Mouse (Mus musculus) splenic B cell, adult 2 months (primary cell): ENCODE data around the gene Tnn.

Experiments used
- DNase-seq: peaks from one replicate; pipeline ENCODE4 v3.0.0-alpha.2; 2011; ENCODE audit warnings: low read depth, low spot score
- H3K27me3 ChIP-seq: 2 replicates; pipeline ENCODE4 v1.6.1; 2012; ENCODE audit warnings: mild to moderate bottlenecking, low read length, moderate library complexity, mixed read lengths; ENCODE audit not compliant: control insufficient read depth, poor library complexity, insufficient read depth, severe bottlenecking
- H3K36me3 ChIP-seq: 2 replicates; pipeline ENCODE4 v1.6.1; 2012; ENCODE audit warnings: mild to moderate bottlenecking, low read length, moderate library complexity, mixed read lengths; ENCODE audit not compliant: control insufficient read depth, poor library complexity, insufficient read depth, severe bottlenecking

Gene Tnn

GRCm38 (mm10) chr1:160123957-160124356, 29.4 kb downstream of the Tnn start:
- Histone ChIP-seq H3K27me3 (no peaks in the 10 kb centered on the region), H3K36me3 (no peaks in the 10 kb centered on the region)
- no peak for DNase-seq

- no peaks in the 10 kb centered on the region for H3K27me3 ChIP-seq
- DNase-seq = no peak
- H3K36me3 ChIP-seq = no peaks in the 10 kb centered on the region
These were observed 44.8 kb downstream of the Tnn start for GRCm38 (mm10) chr1:160108604-160109003.

GRCm38 (mm10) chr1:160105426-160105825, 48.0 kb downstream of the Tnn start:
- no peaks in the 10 kb centered on the region for H3K36me3 ChIP-seq
- no peaks in the 10 kb centered on the region for H3K27me3 ChIP-seq
- DNase-seq = no peak

- Histone ChIP-seq H3K36me3 (no peaks in the 10 kb centered on the region), H3K27me3 (no peaks in the 10 kb centered on the region)
- DNase-seq = no peak
These were observed 52.4 kb downstream of the Tnn start for GRCm38 (mm10) chr1:160100996-160101395.

GRCm38 (mm10) chr1:160099659-160100302, 53.6 kb downstream of the Tnn start:
- DNase-seq = no peak
- no peaks in the 10 kb centered on the region for H3K27me3 ChIP-seq
- H3K36me3 ChIP-seq = no peaks in the 10 kb centered on the region

GRCm38 (mm10) chr1:160086651-160087050, 66.7 kb downstream of the Tnn start:
- Histone ChIP-seq H3K36me3 (no peaks in the 10 kb centered on the region), H3K27me3 (no peaks in the 10 kb centered on the region)
- DNase-seq = no peak

GRCm38 (mm10) chr1:160084239-160084638, 69.1 kb downstream of the Tnn start:
- no peaks in the 10 kb centered on the region for H3K27me3 ChIP-seq
- H3K36me3 ChIP-seq = no peaks in the 10 kb centered on the region
- no peak for DNase-seq

- H3K27me3 ChIP-seq = no peaks in the 10 kb centered on the region
- no peak for DNase-seq
These were observed 70.7 kb downstream of the Tnn start for GRCm38 (mm10) chr1:160082647-160083046.

GRCm38 (mm10) chr1:160080800-160081436, 72.5 kb downstream of the Tnn start:
- Histone ChIP-seq H3K27me3 (no peaks in the 10 kb centered on the region), H3K36me3 (no peaks in the 10 kb centered on the region; the same call in 1 of the 2 replicates)
- DNase-seq = peak; percentile 90

More at GRCm38 (mm10) chr1:160082647-160083046, 70.7 kb downstream of the Tnn start:
- H3K36me3 ChIP-seq = no peaks in the 10 kb centered on the region

GRCm38 (mm10) chr1:160078882-160079661, 74.3 kb downstream of the Tnn start:
- DNase-seq = peak; percentile 51
- no peaks in the 10 kb centered on the region for H3K27me3 ChIP-seq
- H3K36me3 ChIP-seq = peaks cover 4% of the 10 kb centered on the region; the same call in 1 of the 2 replicates

GRCm38 (mm10) chr1:160064547-160065144, 88.7 kb downstream of the Tnn start:
- Histone ChIP-seq H3K27me3 (no peaks in the 10 kb centered on the region), H3K36me3 (peaks cover 5% of the 10 kb centered on the region)
- no peak for DNase-seq

- Histone ChIP-seq H3K27me3 (no peaks in the 10 kb centered on the region), H3K36me3 (peaks cover 2% of the 10 kb centered on the region)
- DNase-seq = peak; percentile 81
These were observed 91.5 kb downstream of the Tnn start for GRCm38 (mm10) chr1:160061725-160062366.

- no peak for DNase-seq
- Histone ChIP-seq H3K27me3 (no peaks in the 10 kb centered on the region), H3K36me3 (no peaks in the 10 kb centered on the region; the same call in none of the 2 replicates)
These were observed 92.1 kb downstream of the Tnn start for GRCm38 (mm10) chr1:160061321-160061720.

- Histone ChIP-seq H3K27me3 (no peaks in the 10 kb centered on the region), H3K36me3 (no peaks in the 10 kb centered on the region; the same call in none of the 2 replicates)
- no peak for DNase-seq
These were observed 92.8 kb downstream of the Tnn start for GRCm38 (mm10) chr1:160060542-160060941.
